Mouse (Mus musculus) stomach, embryonic 14.5 days (tissue): Measurements from ENCODE around the gene 1700023F06Rik. TPM values are rescaled to one million over a fixed set of nuclear protein-coding genes. Genes with fewer than 3 reads are reported as not detected.

Experiments
- ATAC-seq: fragments of 200-750 bp; cut with Nextera tagmentation; 2 replicates; pipeline ENCODE4 v1.8.0; 2017; ENCODE audit warnings: low read depth, moderate TSS enrichment; ENCODE audit not compliant: insufficient number of reproducible peaks, insufficient read depth, low FRiP score
- H3K27ac ChIP-seq: fragments of 300-500 bp; sonication (generic); 2 replicates; pipeline ENCODE4 v1.5.1; 2014; ENCODE audit warnings: mild to moderate bottlenecking, low read length, moderate library complexity, mixed read lengths
- H3K27me3 ChIP-seq: fragments of 300-500 bp; sonication (generic); 2 replicates; pipeline ENCODE4 v1.6.1; 2014; ENCODE audit warnings: low read length, control low read depth, mixed read lengths; ENCODE audit not compliant: control insufficient read depth, insufficient read depth
- H3K36me3 ChIP-seq: fragments of 300-500 bp; sonication (generic); 2 replicates; pipeline ENCODE4 v1.6.1; 2014; ENCODE audit warnings: mild to moderate bottlenecking, control low read depth, low read length, moderate library complexity, mixed read lengths; ENCODE audit not compliant: control insufficient read depth, insufficient read depth
- H3K4me1 ChIP-seq: fragments of 300-500 bp; sonication (generic); 2 replicates; pipeline ENCODE4 v1.6.1; 2014; ENCODE audit warnings: low read length, control low read depth, mixed read lengths; ENCODE audit not compliant: control insufficient read depth, insufficient read depth
- H3K4me2 ChIP-seq: fragments of 300-500 bp; sonication (generic); replicated peaks from 2 replicates; pipeline ENCODE4 v1.6.1; 2014; ENCODE audit warnings: low read depth, low read length, control low read depth
- H3K4me3 ChIP-seq: fragments of 300-500 bp; sonication (generic); 2 replicates; pipeline ENCODE4 v1.5.1; 2014; ENCODE audit warnings: low read depth, low read length, control low read depth
- H3K9ac ChIP-seq: fragments of 300-500 bp; sonication (generic); replicated peaks from 2 replicates; pipeline ENCODE4 v1.6.1; 2014; ENCODE audit warnings: low read depth, mild to moderate bottlenecking, control low read depth, low read length, moderate library complexity, mixed read lengths
- H3K9me3 ChIP-seq: fragments of 300-500 bp; sonication (generic); 2 replicates; pipeline ENCODE4 v1.6.1; 2016; ENCODE audit warnings: low read depth, low read length, control low read depth; ENCODE audit not compliant: control insufficient read depth
- WGBS: fragments of 180-500 bp; shearing (Covaris S2); extraction: QIAGEN DNeasy Blood & Tissue Kit; methylation state at CpG from one replicate; pipeline ENCODE4 v1.1.7; 2014; 5-methylcytosine and 5-hydroxymethylcytosine counted together
- polyA plus RNA-seq: library from polyadenylated mRNA; unstranded; fragments of >200 nt; fragmentation: Nextera tagmentation; extraction: Ambion mirVana; gene quantifications from 2 replicates; pipeline ENCODE4 v1.2.1, GENCODE M21; 2014

1700023F06Rik gene
- polyA plus RNA-seq, 1 experiment from 2014 or later = 1.5 TPM

DNA sequence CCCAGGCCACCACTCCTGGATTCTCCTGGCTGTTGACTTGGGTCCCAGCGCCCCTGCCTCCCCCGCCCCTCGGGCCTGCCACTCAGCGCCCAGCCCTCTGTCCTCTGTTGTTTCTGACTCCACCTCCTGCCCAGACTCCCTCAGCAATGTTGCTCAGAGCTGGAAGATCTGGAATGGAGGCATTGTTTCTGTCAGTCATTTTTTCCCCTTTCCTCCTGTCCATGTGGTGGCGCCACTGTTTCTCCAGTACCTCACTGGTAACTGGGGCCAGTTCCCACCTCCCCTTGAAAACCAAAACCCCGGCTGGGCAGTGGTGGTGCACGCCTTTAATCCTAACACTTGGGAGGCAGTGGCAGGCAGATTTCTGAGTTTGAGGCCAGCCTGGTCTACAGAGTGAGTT, 46.9 kb downstream of the 1700023F06Rik start:
- Histone ChIP-seq H3K27ac (no peak overlapping the region), H3K4me3 (no peak overlapping the region), H3K4me2 (no peak overlapping the region), H3K27me3 (no peaks in the 10 kb centered on the region), H3K36me3 (no peaks in the 10 kb centered on the region), H3K4me1 (no peaks in the 10 kb centered on the region), H3K9me3 (no peaks in the 10 kb centered on the region), H3K9ac (no peak overlapping the region)
- WGBS = 69% methylated on average over 7 of the region's 7 CpGs
- no peak for ATAC-seq

DNA sequence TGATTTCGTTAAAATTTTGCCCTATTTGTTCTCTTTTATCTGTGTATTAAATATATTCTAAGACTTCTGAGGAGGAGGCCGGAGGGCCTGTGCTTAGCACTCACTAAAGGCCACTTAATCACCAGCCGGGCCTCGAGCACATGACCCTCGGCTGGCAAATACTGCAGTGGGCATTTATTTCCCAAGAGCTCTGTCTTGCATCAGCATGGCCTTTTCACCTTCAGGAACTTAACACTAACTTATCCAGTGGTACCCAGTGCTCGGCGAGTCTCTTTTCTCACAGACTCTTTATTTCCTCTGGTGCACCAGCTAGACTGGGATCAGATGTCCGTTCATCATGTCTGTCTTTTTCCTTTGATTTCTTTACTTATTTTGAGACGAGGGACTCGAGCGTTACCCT, 47.6 kb downstream of the 1700023F06Rik start:
- WGBS = 84% methylated on average over 11 of the region's 11 CpGs

DNA sequence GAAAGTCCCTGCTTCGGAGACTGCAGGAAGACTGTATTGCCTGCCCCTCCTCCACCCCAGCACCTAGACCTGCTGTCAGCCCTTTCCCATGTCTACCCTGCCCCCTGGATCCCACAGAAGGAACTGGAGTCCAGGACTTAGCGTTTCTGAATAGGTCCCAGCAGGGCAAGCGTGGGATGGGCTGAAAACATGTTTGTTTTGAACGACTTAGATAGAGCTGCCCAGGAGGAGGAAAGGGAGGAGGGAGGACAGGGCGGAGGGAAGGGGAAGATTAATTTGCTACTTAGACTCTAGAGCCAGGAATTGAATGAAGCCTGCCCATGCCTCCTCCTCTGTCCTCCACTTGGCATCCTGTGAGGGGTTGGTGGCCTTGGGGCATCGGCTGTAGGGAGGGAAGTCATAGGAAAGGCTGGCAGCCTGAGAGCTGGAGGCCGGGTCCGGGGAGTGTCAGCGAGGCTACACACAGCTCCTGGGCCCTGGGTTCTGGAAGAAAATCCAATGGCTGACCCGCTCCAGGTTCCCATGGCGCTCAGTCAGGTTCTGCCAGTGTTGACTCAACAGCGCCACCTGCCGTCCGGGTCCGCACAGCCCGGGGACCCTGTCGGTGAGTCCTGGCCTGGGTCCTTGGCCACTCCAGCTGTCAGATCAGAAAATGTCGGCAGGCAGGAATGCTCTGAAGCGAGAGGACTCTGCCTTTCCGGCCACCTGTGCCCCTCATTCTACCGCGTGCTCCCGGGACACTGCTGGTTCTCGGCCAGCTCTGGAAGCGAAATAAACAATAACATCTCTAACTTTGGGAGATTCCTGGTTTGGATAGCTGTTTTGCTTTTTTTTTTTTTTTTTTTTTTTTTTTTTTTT, 49.5 kb downstream of the 1700023F06Rik start:
- H3K4me3 ChIP-seq = peak overlapping the region; percentile 20; the same call in 1 of the 2 replicates
- peak overlapping the region; percentile 56; the same call in 1 of the 2 replicates for H3K27ac ChIP-seq
- no peaks in the 10 kb centered on the region for H3K27me3 ChIP-seq
- H3K36me3 ChIP-seq = no peaks in the 10 kb centered on the region
- no peak overlapping the region for H3K9ac ChIP-seq
- no peaks in the 10 kb centered on the region for H3K9me3 ChIP-seq
- H3K4me1 ChIP-seq = no peaks in the 10 kb centered on the region
- WGBS = 1% methylated on average over 25 of the region's 25 CpGs
- peak; percentile 93 for ATAC-seq
- H3K4me2 ChIP-seq = peak overlapping the region; percentile 57

More for the DNA sequence above, 47.6 kb downstream of the 1700023F06Rik start:
- no peak overlapping the region for H3K4me3 ChIP-seq
- H3K36me3 ChIP-seq = no peaks in the 10 kb centered on the region
- no peaks in the 10 kb centered on the region for H3K27me3 ChIP-seq
- ATAC-seq = no peak
- H3K9ac ChIP-seq = no peak overlapping the region
- no peak overlapping the region for H3K4me2 ChIP-seq
- no peaks in the 10 kb centered on the region for H3K4me1 ChIP-seq
- H3K27ac ChIP-seq = no peak overlapping the region
- no peaks in the 10 kb centered on the region for H3K9me3 ChIP-seq

DNA sequence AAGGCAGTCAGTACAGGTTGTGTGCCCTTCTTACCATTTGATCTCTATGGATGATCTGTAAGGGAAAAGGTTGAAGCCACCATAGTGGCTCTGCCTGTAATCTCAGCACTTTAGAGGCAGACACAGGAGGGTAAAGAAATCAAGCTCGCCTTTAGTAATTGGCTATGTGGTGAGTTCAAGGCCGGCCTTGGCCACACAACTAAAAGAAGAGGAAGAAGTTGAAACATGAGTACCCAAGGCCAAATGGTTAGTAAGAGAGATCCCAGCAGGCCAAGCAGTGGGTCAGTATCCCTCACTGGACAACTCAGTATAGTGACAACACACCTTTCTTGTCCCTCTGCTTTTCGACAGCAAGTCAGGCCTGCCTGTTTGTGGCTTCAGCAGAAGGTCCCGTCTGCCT, 58.6 kb downstream of the 1700023F06Rik start:
- no peak for ATAC-seq
- no peak overlapping the region for H3K27ac ChIP-seq
- H3K4me2 ChIP-seq = no peak overlapping the region
- no peaks in the 10 kb centered on the region for H3K27me3 ChIP-seq
- no peaks in the 10 kb centered on the region for H3K9me3 ChIP-seq
- no peaks in the 10 kb centered on the region for H3K36me3 ChIP-seq
- WGBS = 92% methylated on average over 4 of the region's 4 CpGs
- no peak overlapping the region for H3K4me3 ChIP-seq
- H3K9ac ChIP-seq = no peak overlapping the region
- peaks cover 1% of the 10 kb centered on the region; the same call in 1 of the 2 replicates for H3K4me1 ChIP-seq

Other genes starting within 250 kb of the 1700023F06Rik start
- gene Nmt1, start 180.4 kb downstream of the 1700023F06Rik start, polyA plus RNA-seq = 55.1 and 62.4 TPM in 2 replicates
- gene Dcakd, start 180.2 kb downstream of the 1700023F06Rik start, polyA plus RNA-seq = 185 and 198 TPM in 2 replicates
- gene Plcd3, start 106.9 kb downstream of the 1700023F06Rik start, polyA plus RNA-seq = 2.5 TPM in 2 replicates
- gene Acbd4, start 106.9 kb downstream of the 1700023F06Rik start, polyA plus RNA-seq = 17.7 and 20.4 TPM in 2 replicates
- 7.6 and 7.7 TPM in 2 replicates for gene Hexim1, start 92.3 kb downstream of the 1700023F06Rik start, polyA plus RNA-seq
- gene Hexim2, start 76.1 kb downstream of the 1700023F06Rik start, polyA plus RNA-seq = 7.3 and 9.1 TPM in 2 replicates
- 1.7 and 2.3 TPM in 2 replicates for gene Fmnl1, start 37.5 kb downstream of the 1700023F06Rik start, polyA plus RNA-seq
- not detected in 2 replicates for gene Spata32, start 9.9 kb upstream of the 1700023F06Rik start, polyA plus RNA-seq
- gene Map3k14, start 58.9 kb upstream of the 1700023F06Rik start, polyA plus RNA-seq = 5.6 and 6.0 TPM in 2 replicates
- 13.2 and 16.4 TPM in 2 replicates for gene Arhgap27, start 155.1 kb upstream of the 1700023F06Rik start, polyA plus RNA-seq
- 7.5 and 9.2 TPM in 2 replicates for gene Plekhm1, start 204.1 kb upstream of the 1700023F06Rik start, polyA plus RNA-seq